Mouse (Mus musculus) lung, embryonic 15.5 days (tissue): ENCODE results near the gene Sema3b. TPM values are rescaled to one million over a fixed set of nuclear protein-coding genes. Genes with fewer than 3 reads are reported as not detected.
A peak's percentile ranks its signal among the peaks of the same experiment; 100 is the strongest.

ENCODE experiments used
- ATAC-seq: fragments of 200-750 bp; cut with Nextera tagmentation; 2 replicates; pipeline ENCODE4 v1.8.0; 2017; ENCODE audit warnings: moderate number of reproducible peaks, borderline replicate concordance; ENCODE audit not compliant: low FRiP score, low TSS enrichment; ENCODE audit errors: extremely low read depth
- H3K27ac ChIP-seq: fragments of 300-500 bp; sonication (generic); 2 replicates; pipeline ENCODE4 v1.5.1; 2015; ENCODE audit warnings: moderate library complexity, mild to moderate bottlenecking, inconsistent platforms
- H3K27me3 ChIP-seq: fragments of 300-500 bp; sonication (generic); 2 replicates; pipeline ENCODE4 v1.6.1; 2015; ENCODE audit warnings: inconsistent platforms
- H3K36me3 ChIP-seq: fragments of 300-500 bp; sonication (generic); 2 replicates; pipeline ENCODE4 v1.6.1; 2015; ENCODE audit warnings: inconsistent platforms
- H3K4me1 ChIP-seq: fragments of 300-500 bp; sonication (generic); 2 replicates; pipeline ENCODE4 v1.6.1; 2015; ENCODE audit warnings: inconsistent platforms
- H3K4me2 ChIP-seq: fragments of 300-500 bp; sonication (generic); 2 replicates; pipeline ENCODE4 v1.6.1; 2015; ENCODE audit warnings: inconsistent platforms, mild to moderate bottlenecking, moderate library complexity
- H3K4me3 ChIP-seq: fragments of 300-500 bp; sonication (generic); 2 replicates; pipeline ENCODE4 v1.5.1; 2015; ENCODE audit warnings: mild to moderate bottlenecking, inconsistent platforms
- H3K9ac ChIP-seq: fragments of 300-500 bp; sonication (generic); 2 replicates; pipeline ENCODE4 v1.6.1; 2015; ENCODE audit warnings: inconsistent platforms
- H3K9me3 ChIP-seq: fragments of 300-500 bp; sonication (generic); 2 replicates; pipeline ENCODE4 v1.6.1; 2016; ENCODE audit warnings: inconsistent platforms
- WGBS: fragments of 180-500 bp; shearing (Covaris S2); methylation state at CpG from one replicate; pipeline ENCODE4 v1.1.7; 2015; 5-methylcytosine and 5-hydroxymethylcytosine counted together
- polyA plus RNA-seq: library from polyadenylated mRNA; unstranded; fragments of >200 nt; fragmentation: Nextera tagmentation; extraction: Ambion mirVana; gene quantifications from 2 replicates; pipeline ENCODE4 v1.2.1, GENCODE M21; 2015

Sema3b gene
- polyA plus RNA-seq, 1 experiment from 2014 or later = 9.1 TPM

GRCm38 (mm10) chr9:107596619-107597569 is 12.1 kb downstream of the Sema3b start:
- 77% methylated on average over 11 of the region's 11 CpGs for WGBS
- H3K36me3 ChIP-seq = peaks cover 23% of the 10 kb centered on the region
- H3K4me2 ChIP-seq = no peak overlapping the region
- H3K27ac ChIP-seq = no peak overlapping the region
- no peak for ATAC-seq
- no peaks in the 10 kb centered on the region for H3K4me1 ChIP-seq
- H3K4me3 ChIP-seq = no peak overlapping the region
- H3K9ac ChIP-seq = no peak overlapping the region
- H3K27me3 ChIP-seq = 0 out of 2 replicates have a peak, but pooled peaks cover 10% of the 10 kb centered on the region
- no peaks in the 10 kb centered on the region for H3K9me3 ChIP-seq

- no peak overlapping the region for H3K4me3 ChIP-seq
- no peak for ATAC-seq
- 79% methylated on average over 8 of the region's 8 CpGs for WGBS
- H3K4me2 ChIP-seq = no peak overlapping the region
- H3K27me3 ChIP-seq = 0 out of 2 replicates have a peak, but pooled peaks cover 6% of the 10 kb centered on the region
- no peak overlapping the region for H3K9ac ChIP-seq
- no peaks in the 10 kb centered on the region for H3K9me3 ChIP-seq
- H3K27ac ChIP-seq = no peak overlapping the region
- peaks cover 44% of the 10 kb centered on the region for H3K36me3 ChIP-seq
- peaks cover 5% of the 10 kb centered on the region for H3K4me1 ChIP-seq
These were observed 14.6 kb downstream of the Sema3b start for GRCm38 (mm10) chr9:107594281-107595062.

- no peak overlapping the region for H3K4me2 ChIP-seq
- peaks cover 16% of the 10 kb centered on the region for H3K4me1 ChIP-seq
- no peak overlapping the region for H3K4me3 ChIP-seq
- no peaks in the 10 kb centered on the region for H3K27me3 ChIP-seq
- ATAC-seq = no peak
- H3K36me3 ChIP-seq = peaks cover 44% of the 10 kb centered on the region
- H3K9me3 ChIP-seq = no peaks in the 10 kb centered on the region
- no peak overlapping the region for H3K9ac ChIP-seq
- no peak overlapping the region for H3K27ac ChIP-seq
- 86% methylated on average over 11 of the region's 11 CpGs for WGBS
These were observed 15.7 kb downstream of the Sema3b start for GRCm38 (mm10) chr9:107593101-107593976.

- peaks cover 24% of the 10 kb centered on the region for H3K4me1 ChIP-seq
- H3K4me2 ChIP-seq = no peak overlapping the region
- WGBS = 86% methylated on average over 6 of the region's 6 CpGs
- no peak for ATAC-seq
- no peaks in the 10 kb centered on the region for H3K27me3 ChIP-seq
- H3K9me3 ChIP-seq = no peaks in the 10 kb centered on the region
- no peak overlapping the region for H3K9ac ChIP-seq
- H3K36me3 ChIP-seq = peaks cover 44% of the 10 kb centered on the region
- no peak overlapping the region for H3K4me3 ChIP-seq
- peak overlapping the region; percentile 18; the same call in 1 of the 2 replicates for H3K27ac ChIP-seq
These were observed 18.3 kb downstream of the Sema3b start for GRCm38 (mm10) chr9:107590773-107591060.

- 71% methylated on average over 25 of the region's 25 CpGs for WGBS
- Histone ChIP-seq H3K4me1 (peaks cover 24% of the 10 kb centered on the region), H3K9ac (no peak overlapping the region), H3K27me3 (no peaks in the 10 kb centered on the region), H3K4me3 (no peak overlapping the region), H3K4me2 (peak overlapping the region; percentile 79; the same call in 1 of the 2 replicates), H3K36me3 (peaks cover 44% of the 10 kb centered on the region), H3K9me3 (no peaks in the 10 kb centered on the region), H3K27ac (peak overlapping the region; percentile 18; the same call in 1 of the 2 replicates)
- ATAC-seq = no peak
These were observed 18.8 kb downstream of the Sema3b start for GRCm38 (mm10) chr9:107590058-107590772.

- ATAC-seq = no peak
- Histone ChIP-seq H3K9me3 (no peaks in the 10 kb centered on the region), H3K9ac (peak overlapping the region; percentile 64), H3K36me3 (peaks cover 41% of the 10 kb centered on the region), H3K4me3 (peak overlapping the region; percentile 79), H3K27ac (peak overlapping the region; percentile 36; the same call in 1 of the 2 replicates), H3K27me3 (no peaks in the 10 kb centered on the region), H3K4me2 (peak overlapping the region; percentile 79), H3K4me1 (peaks cover 24% of the 10 kb centered on the region)
- under 1% methylated on average over 33 of the region's 33 CpGs for WGBS
These were observed 21.0 kb downstream of the Sema3b start for GRCm38 (mm10) chr9:107587833-107588639.

- WGBS = 11% methylated on average over 46 of the region's 46 CpGs
- peak within 1 kb of the TSS; percentile 79 for H3K4me2 ChIP-seq
- no peaks in the 10 kb centered on the region for H3K9me3 ChIP-seq
- peak within 1 kb of the TSS; percentile 64 for H3K9ac ChIP-seq
- H3K27me3 ChIP-seq = no peaks in the 10 kb centered on the region
- H3K27ac ChIP-seq = peak within 1 kb of the TSS; percentile 41; the same call in 1 of the 2 replicates
- H3K4me1 ChIP-seq = peaks cover 32% of the 10 kb centered on the region
- H3K4me3 ChIP-seq = peak within 1 kb of the TSS; percentile 79
- peak; percentile 97 for ATAC-seq
- H3K36me3 ChIP-seq = peaks cover 38% of the 10 kb centered on the region
These were observed 21.8 kb downstream of the Sema3b start, which contains the start of gene Ifrd2 for GRCm38 (mm10) chr9:107586974-107587832. Ifrd2 (plus strand) TSS chr9:107587642.

- Histone ChIP-seq H3K9ac (no peak overlapping the region), H3K27me3 (no peaks in the 10 kb centered on the region), H3K36me3 (peaks cover 31% of the 10 kb centered on the region), H3K9me3 (no peaks in the 10 kb centered on the region), H3K27ac (no peak overlapping the region), H3K4me1 (peaks cover 39% of the 10 kb centered on the region), H3K4me3 (no peak overlapping the region), H3K4me2 (no peak overlapping the region)
- WGBS = 85% methylated on average over 5 of the region's 5 CpGs
- ATAC-seq = no peak
These were observed 22.5 kb downstream of the Sema3b start for GRCm38 (mm10) chr9:107586504-107586903.

GRCm38 (mm10) chr9:107583174-107583573 is 25.9 kb downstream of the Sema3b start:
- ATAC-seq = no peak
- no peaks in the 10 kb centered on the region for H3K9me3 ChIP-seq
- H3K27me3 ChIP-seq = no peaks in the 10 kb centered on the region
- no peak overlapping the region for H3K4me3 ChIP-seq
- no peak overlapping the region for H3K9ac ChIP-seq
- H3K4me2 ChIP-seq = no peak overlapping the region
- 91% methylated on average over 14 of the region's 14 CpGs for WGBS
- H3K27ac ChIP-seq = no peak overlapping the region
- H3K4me1 ChIP-seq = peaks cover 36% of the 10 kb centered on the region
- peaks cover 13% of the 10 kb centered on the region for H3K36me3 ChIP-seq
